Mouse (Mus musculus) MEL-GATA-1-ER (cell line): ENCODE results near the gene Eef1akmt1.

Experiments used
- DNase-seq: peaks from one replicate; pipeline ENCODE4 v3.0.0-alpha.2; 2012; ENCODE audit warnings: low read depth; ENCODE audit errors: extremely low read depth

Eef1akmt1 gene

GRCm38 (mm10) chr14:57571155-57572133, at the start of gene Eef1akmt1:
Eef1akmt1 (minus strand) TSS chr14:57571612.
- DNase-seq: peak; percentile 85

GRCm38 (mm10) chr14:57620598-57621236, 49.3 kb upstream of the Eef1akmt1 start:
- no peak for DNase-seq

DNA sequence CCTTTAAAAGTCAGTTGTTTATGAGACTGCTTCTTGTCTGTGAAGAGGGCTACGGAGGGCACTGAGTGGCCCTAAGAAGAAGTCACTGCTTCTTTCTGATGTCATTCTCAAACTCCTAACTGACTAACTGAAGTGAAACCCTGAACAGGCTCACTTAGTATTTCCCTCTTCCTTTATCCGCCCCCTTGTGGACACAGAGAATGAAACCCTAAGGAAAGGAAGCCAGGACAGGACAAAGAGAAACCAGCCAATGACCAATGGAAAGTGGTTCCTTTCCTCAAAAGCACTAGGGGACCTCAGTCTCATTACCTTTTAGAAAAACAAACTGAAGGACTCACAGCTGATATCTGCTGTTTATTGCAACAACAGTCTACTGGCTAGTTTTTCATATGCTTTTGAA, 48.1 kb upstream of the Eef1akmt1 start:
- DNase-seq: peak; percentile 16

GRCm38 (mm10) chr14:57617675-57618074, 46.3 kb upstream of the Eef1akmt1 start:
- DNase-seq: no peak

GRCm38 (mm10) chr14:57616339-57616965, 45.0 kb upstream of the Eef1akmt1 start:
- DNase-seq: no peak

GRCm38 (mm10) chr14:57615828-57616227, 44.4 kb upstream of the Eef1akmt1 start:
- no peak for DNase-seq

DNA sequence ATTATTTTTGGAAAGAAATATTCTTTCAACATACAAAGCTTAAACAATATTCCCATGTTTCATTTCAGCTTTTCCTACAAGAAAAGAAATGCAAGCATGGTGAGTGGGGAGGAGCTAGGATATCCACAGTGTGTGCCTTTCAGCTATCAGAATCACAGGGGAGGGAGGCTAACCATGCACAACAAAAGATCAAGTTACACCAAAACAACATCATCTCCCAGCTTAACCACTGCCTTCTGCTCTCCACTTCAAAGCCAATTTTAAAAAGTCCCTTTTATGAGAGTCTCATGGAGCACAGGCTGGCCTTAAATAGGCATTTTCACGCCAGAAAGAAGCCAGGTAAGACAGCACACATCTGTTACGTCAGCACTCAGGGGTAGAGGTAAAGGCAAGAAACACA, 39.6 kb upstream of the Eef1akmt1 start:
- no peak for DNase-seq

- no peak for DNase-seq
Observed at GRCm38 (mm10) chr14:57609816-57610329, 38.5 kb upstream of the Eef1akmt1 start.

DNA sequence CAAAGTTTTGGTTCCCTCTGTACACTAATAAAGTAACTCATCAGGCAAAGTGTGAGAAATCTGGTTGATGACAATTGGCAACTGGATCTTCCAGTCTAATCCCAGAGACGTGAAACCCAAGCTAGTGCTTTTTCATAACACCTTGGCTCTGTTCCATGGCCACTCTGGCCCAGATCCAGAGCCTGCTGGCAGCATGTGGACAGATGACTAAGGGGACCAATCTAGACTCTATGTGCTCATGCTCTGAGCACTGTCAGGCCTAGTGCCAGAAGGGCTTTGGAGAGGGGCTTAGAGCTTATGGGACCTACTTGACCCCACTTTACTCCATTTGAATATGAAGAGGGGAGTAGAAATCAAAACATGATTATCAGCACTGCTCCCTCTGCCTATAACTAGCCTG, 36.1 kb upstream of the Eef1akmt1 start:
- no peak for DNase-seq

DNA sequence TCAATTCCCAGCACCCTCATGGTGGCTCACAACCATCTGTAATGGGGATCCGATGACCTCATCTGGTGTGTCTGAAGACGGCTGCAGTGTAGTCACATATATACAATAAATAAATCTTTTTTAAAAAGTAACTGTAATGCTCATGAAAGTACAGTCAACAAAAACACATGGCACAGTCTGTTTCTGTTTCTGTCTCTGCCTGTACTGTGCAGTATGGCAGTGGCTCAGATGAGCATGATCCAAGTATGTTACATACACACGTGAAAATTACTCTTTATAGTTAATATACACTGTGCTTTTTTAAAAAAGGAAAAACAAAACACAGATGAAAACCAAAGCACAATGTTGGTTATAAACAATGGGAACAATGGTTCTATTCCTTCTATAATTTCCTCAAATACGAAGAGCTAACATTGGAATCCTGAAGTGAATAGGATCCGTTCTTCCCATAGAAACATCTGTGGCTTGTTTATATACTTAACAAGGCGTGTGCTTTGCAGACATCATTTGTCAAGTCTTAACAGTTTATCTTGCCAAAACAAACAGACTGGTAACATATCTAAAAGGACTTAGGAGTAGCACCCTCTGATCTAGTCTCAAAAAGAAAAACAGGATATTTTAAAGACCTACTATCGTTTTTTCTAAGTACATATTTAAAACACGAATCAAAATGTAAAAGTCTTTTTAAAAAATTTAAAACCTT, 35.4 kb upstream of the Eef1akmt1 start:
- DNase-seq: no peak

- no peak for DNase-seq
Observed at GRCm38 (mm10) chr14:57593279-57593678, 21.9 kb upstream of the Eef1akmt1 start.

- DNase-seq: no peak
Observed at GRCm38 (mm10) chr14:57591830-57592229, 20.4 kb upstream of the Eef1akmt1 start.

- no peak for DNase-seq
Observed at GRCm38 (mm10) chr14:57576364-57577060, 5.1 kb upstream of the Eef1akmt1 start.

GRCm38 (mm10) chr14:57574792-57575587, 3.6 kb upstream of the Eef1akmt1 start:
- peak; percentile 44 for DNase-seq

DNA sequence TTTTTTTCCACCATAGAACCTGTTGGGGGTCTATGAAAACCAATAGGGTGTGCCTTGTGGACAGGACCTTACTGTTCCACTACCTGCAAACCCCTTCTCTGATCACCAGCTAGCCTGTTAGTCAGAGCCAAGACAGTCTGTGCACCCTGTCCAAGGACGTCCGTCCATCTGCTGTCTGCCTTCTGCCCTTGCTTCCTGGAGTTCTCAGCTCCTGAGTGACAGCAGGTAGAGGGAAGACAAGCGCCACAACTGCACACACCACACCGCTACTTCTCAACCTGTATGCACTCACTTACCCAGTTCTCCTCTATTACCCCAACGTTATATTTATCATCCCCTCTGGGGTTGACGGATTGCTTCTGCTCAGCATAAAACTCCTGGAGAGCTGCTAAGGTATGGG, 5.8 kb downstream of the Eef1akmt1 start:
- DNase-seq: no peak

- no peak for DNase-seq
Observed at GRCm38 (mm10) chr14:57556922-57557321, 14.5 kb downstream of the Eef1akmt1 start.

DNA sequence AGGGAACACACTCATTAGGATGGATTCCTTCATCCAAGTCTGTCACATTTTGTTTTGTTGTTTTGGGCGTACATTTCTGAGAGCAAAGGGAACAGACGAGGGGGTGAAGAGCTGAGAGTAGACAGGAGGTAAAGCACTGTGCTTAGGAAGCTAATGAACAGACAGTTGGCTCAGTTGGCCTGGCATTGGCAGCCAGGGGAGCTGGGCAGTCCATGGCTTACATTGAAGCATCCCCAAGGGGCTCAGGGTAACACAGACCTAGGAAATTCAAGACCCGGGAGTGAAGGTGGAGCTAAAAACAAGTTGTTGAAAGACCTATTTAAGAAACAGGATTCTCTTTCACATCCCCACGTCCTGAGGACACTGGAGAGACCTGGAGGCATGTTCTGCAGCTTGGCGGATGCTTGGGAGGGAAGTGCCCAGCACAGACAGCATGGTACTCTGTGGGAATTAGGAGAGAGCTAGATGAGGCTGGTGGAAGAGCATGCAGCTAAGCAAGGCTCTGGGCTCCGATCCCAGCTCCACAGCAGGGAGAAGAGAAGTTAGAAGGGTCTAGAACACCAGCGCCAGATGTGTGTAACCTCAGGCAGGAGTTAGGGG, 15.8 kb downstream of the Eef1akmt1 start:
- DNase-seq: no peak

GRCm38 (mm10) chr14:57554434-57554833, 17.0 kb downstream of the Eef1akmt1 start:
- no peak for DNase-seq

DNA sequence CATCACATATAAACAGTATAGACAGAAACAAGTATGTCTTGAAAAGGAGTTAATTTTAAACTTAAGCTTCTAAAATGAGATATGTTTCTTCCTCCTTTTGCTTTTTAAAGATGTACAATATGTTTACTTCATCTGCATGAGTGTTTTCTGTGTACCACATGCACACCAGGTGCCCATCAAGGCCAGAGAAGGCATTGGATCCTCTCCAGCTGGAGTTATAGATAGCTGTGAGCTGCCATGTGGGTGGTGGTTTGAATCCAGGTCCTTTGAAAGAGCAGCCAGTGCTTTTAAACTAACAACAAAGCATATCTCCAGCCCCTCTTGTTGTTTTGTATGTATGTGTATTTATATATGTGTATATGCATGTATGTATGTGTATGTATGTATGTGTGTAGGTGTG, 18.5 kb downstream of the Eef1akmt1 start:
- no peak for DNase-seq
